Mouse (Mus musculus): Measurements from ENCODE around the gene Alpi. TPM values are rescaled to one million over a fixed set of nuclear protein-coding genes. Genes with fewer than 3 reads are reported as not detected.

Alpi gene
- polyA plus RNA-seq, 1 experiment from 2014 or later: not detected

- no peaks in the 10 kb centered on the region for H3K9me3 ChIP-seq (ENCODE audit: control insufficient read depth, low read length)
- no peaks in the 10 kb centered on the region for H3K4me1 ChIP-seq (replicated peaks; ENCODE audit: control insufficient read depth, insufficient read depth, low read length)
- no peak overlapping the region for H3K9ac ChIP-seq (ENCODE audit: low read depth, low read length)
- ATAC-seq (ENCODE audit: low FRiP score): peak; percentile 72; the same call in 1 of the 2 replicates
- no peak overlapping the region for H3K4me3 ChIP-seq (ENCODE audit: low read depth, low read length)
- H3K36me3 ChIP-seq (ENCODE audit: control insufficient read depth, insufficient read depth, low read length): no peaks in the 10 kb centered on the region
- no peak overlapping the region for H3K27ac ChIP-seq (ENCODE audit: low read depth, low read length)
- 39% methylated on average over 3 of the region's 3 CpGs for WGBS
- no peak overlapping the region for H3K4me2 ChIP-seq (replicated peaks; ENCODE audit: low read depth, low read length)
- H3K27me3 ChIP-seq (ENCODE audit: control insufficient read depth, insufficient read depth, low read length): no peaks in the 10 kb centered on the region
- no peak for DNase-seq (ENCODE audit: low spot score)
These were observed 51.3 kb downstream of the Alpi start for GRCm38 (mm10) chr1:87050072-87050471.

Other genes starting within 250 kb of the Alpi start
- not detected in 2 replicates for gene Alppl2, start 11.7 kb downstream of the Alpi start, polyA plus RNA-seq (2014; fragmentation: Nextera tagmentation; extraction: Ambion mirVana)
- not detected in 2 replicates for gene Akp3, start 23.4 kb upstream of the Alpi start, polyA plus RNA-seq (2014; fragmentation: Nextera tagmentation; extraction: Ambion mirVana)
- 10.0 and 14.7 TPM in 2 replicates for gene Ecel1, start 54.9 kb upstream of the Alpi start, polyA plus RNA-seq (2014; fragmentation: Nextera tagmentation; extraction: Ambion mirVana)
- gene Prss56, start 81.7 kb upstream of the Alpi start, polyA plus RNA-seq (2014; fragmentation: Nextera tagmentation; extraction: Ambion mirVana): 1.9 and 3.3 TPM in 2 replicates
- 0.47 TPM in 1 of 2 replicates, not detected in the other for gene Chrnd, start 89.0 kb upstream of the Alpi start, polyA plus RNA-seq (2014; fragmentation: Nextera tagmentation; extraction: Ambion mirVana)
- gene Chrng, start 103.1 kb upstream of the Alpi start, polyA plus RNA-seq (2014; fragmentation: Nextera tagmentation; extraction: Ambion mirVana): 0.73 and 1.0 TPM in 2 replicates
- gene Eif4e2, start 112.3 kb upstream of the Alpi start, polyA plus RNA-seq (2014; fragmentation: Nextera tagmentation; extraction: Ambion mirVana): 132 and 134 TPM in 2 replicates
- 0.14 and 0.52 TPM in 2 replicates for gene Efhd1, start 162.8 kb upstream of the Alpi start, polyA plus RNA-seq (2014; fragmentation: Nextera tagmentation; extraction: Ambion mirVana)
- 53.5 and 68.2 TPM in 2 replicates for gene Gigyf2, start 225.4 kb upstream of the Alpi start, polyA plus RNA-seq (2014; fragmentation: Nextera tagmentation; extraction: Ambion mirVana)

All from hindbrain, embryonic 11.5 days (tissue).